In genomic region chr11:31940898-31941639, GRCm38 (mm10) we compare ENCODE assay signal across 11 mouse cellular contexts. TPM values are rescaled to one million over a fixed set of nuclear protein-coding genes. Genes with fewer than 3 reads are reported as not detected.
DNase-seq lines count a peak whose midpoint lies in the region.
"Had no signal": no experiment of that assay in that cellular context is flagged by ENCODE, and none has a peak within 500 bp of the region (broad histone marks: within the 10 kb centered on the region; RNA-seq: fewer than 3 reads in every experiment).

No protein-coding gene starts in this region.

- no peaks in the 10 kb centered on the region for H3K9me3 ChIP-seq in heart, embryonic 10.5 days

- H3K4me1 ChIP-seq in heart, embryonic 10.5 days: peaks cover 3% of the 10 kb centered on the region

- DNase-seq in layer of hippocampus, adult 11-12 months (ENCODE audit: low spot score): peak; percentile 69
- no peak for DNase-seq in layer of hippocampus, adult 9-10 months (ENCODE audit: low spot score)
- peak; percentile 69 to 80 for DNase-seq in frontal cortex, adult 2 months (ENCODE audit: extremely low spot score in 1 of 2, low spot score in 1 of 2)
- DNase-seq in left cerebral cortex, postnatal 14 days (ENCODE audit: low spot score in 2 of 2): peak; percentile 79 to 88
- DNase-seq in right cerebral cortex, postnatal 25 days: peak; percentile 74
- no peak for DNase-seq in heart, postnatal 36 days
- DNase-seq in heart, embryonic 10.5 days (ENCODE audit: low spot score): no peak
- no peak for DNase-seq in urinary bladder, postnatal 25 days (ENCODE audit: low spot score)

- intact Hi-C loops in left cerebral cortex, postnatal 14 days (cut with DNase I): loop anchor here (10.0 kb wide), 1 partner anchor 176 kb away; no protein-coding TSS in a partner anchor
- intact Hi-C loops in heart, postnatal 36 days (cut with DNase I): no loop called here

- no peak overlapping the region for H3K4me3 ChIP-seq in heart, embryonic 10.5 days
- H3K4me3 ChIP-seq: heart, embryonic 13.5 days had no signal

- H3K27me3 ChIP-seq in heart, embryonic 10.5 days (ENCODE audit: insufficient read depth, poor library complexity, severe bottlenecking): no peaks in the 10 kb centered on the region
- H3K27me3 ChIP-seq: heart, embryonic 13.5 days had no signal

- 0 out of 2 replicates have a peak, but pooled peaks cover 2% of the 10 kb centered on the region for H3K36me3 ChIP-seq in heart, embryonic 10.5 days

- 81% methylated on average over 13 of the region's 13 CpGs for WGBS in heart, embryonic 10.5 days

- H3K27ac ChIP-seq in heart, embryonic 10.5 days: no peak overlapping the region
- H3K27ac ChIP-seq: heart, embryonic 13.5 days; macrophage had no signal

RNA-seq across cellular contexts. Expression of gene 4930524B15Rik, which starts 24.3 kb away (rescaled TPM):
- 0.12 and 0.19 TPM in 2 replicates for polyA plus RNA-seq in frontal cortex, adult 2 months (2012; rRNA removed)
- not detected for total RNA-seq in left cerebral cortex, postnatal 14 days (2021)
- not detected for total RNA-seq in heart, postnatal 36 days (2021)
- 0.30 and 0.35 TPM in 2 replicates for polyA plus RNA-seq in heart, embryonic 10.5 days (2016; fragmentation: Nextera tagmentation; extraction: Ambion mirVana)
- polyA plus RNA-seq: C2C12, macrophage had no signal

RNA-seq across cellular contexts. Expression of gene Nsg2, which starts 59.2 kb away (rescaled TPM):
- 595 and 624 TPM in 2 replicates for polyA plus RNA-seq in frontal cortex, adult 2 months (2012; rRNA removed)
- total RNA-seq in left cerebral cortex, postnatal 14 days (2021): 100 to 1,000 TPM; 759 to 774 TPM
- total RNA-seq in heart, postnatal 36 days (2021): 1 to 10 TPM in 1 of 2 experiments, under 1 TPM in 1; 0.68 to 1.1 TPM
- polyA plus RNA-seq in heart, embryonic 10.5 days (2016; fragmentation: Nextera tagmentation; extraction: Ambion mirVana): 0.84 and 2.7 TPM in 2 replicates
- polyA plus RNA-seq: C2C12, macrophage had no signal

Comparison
In these comparisons a context has a peak if more than half of its experiments do, and no peak if none do; other contexts are left out.
1. DNase-seq: peak in layer of hippocampus, adult 11-12 months (single experiment), frontal cortex, adult 2 months (2 of 2), left cerebral cortex, postnatal 14 days (2 of 2) and right cerebral cortex, postnatal 25 days (single experiment); none in layer of hippocampus, adult 9-10 months (single experiment), heart, postnatal 36 days (0 of 2), heart, embryonic 10.5 days (single experiment) and urinary bladder, postnatal 25 days (single experiment).
2. RNA of gene Nsg2, which starts 59.2 kb away (total RNA-seq): 759 to 774 TPM in left cerebral cortex, postnatal 14 days; 0.68 to 1.1 TPM in heart, postnatal 36 days; every median in the first group is over 100 times any median in the second.